Mouse (Mus musculus): ENCODE measurements around the gene Fgfr2.

DNA sequence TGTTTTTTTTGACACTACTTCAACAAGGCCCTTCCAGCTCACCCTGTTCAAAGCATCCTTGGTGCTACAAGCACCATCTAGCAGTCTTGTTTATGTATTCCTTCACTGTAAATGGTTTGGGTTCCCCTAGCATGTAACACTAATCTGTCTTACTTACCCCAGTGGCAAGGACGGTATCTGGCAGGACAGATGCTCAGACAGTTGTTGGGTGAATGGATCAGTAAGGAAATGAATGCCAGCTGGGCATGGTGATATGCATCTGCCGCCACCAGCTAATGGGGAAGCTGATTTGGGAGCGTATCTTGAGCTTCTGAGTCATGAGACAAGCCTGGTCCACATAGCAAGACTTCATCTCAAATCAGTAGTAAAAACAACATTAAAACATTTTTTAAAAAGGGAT is 2744.8 kb downstream of the Fgfr2 start:
- no peak for TF ChIP-seq POLR2A (IDR thresholded peaks at IDR 0.05; ENCODE audit: borderline replicate concordance, extremely low read depth, low read depth, low read length)
- TF ChIP-seq CTCF (IDR thresholded peaks at IDR 0.05; ENCODE audit: insufficient read depth, low read length): no peak
